Mouse (Mus musculus): ENCODE measurements around the gene Pdlim4. TPM values are rescaled to one million over a fixed set of nuclear protein-coding genes. Genes with fewer than 3 reads are reported as not detected.

Gene Pdlim4
- polyA plus RNA-seq, 1 experiment from 2014 or later, result 3.1 TPM

DNA sequence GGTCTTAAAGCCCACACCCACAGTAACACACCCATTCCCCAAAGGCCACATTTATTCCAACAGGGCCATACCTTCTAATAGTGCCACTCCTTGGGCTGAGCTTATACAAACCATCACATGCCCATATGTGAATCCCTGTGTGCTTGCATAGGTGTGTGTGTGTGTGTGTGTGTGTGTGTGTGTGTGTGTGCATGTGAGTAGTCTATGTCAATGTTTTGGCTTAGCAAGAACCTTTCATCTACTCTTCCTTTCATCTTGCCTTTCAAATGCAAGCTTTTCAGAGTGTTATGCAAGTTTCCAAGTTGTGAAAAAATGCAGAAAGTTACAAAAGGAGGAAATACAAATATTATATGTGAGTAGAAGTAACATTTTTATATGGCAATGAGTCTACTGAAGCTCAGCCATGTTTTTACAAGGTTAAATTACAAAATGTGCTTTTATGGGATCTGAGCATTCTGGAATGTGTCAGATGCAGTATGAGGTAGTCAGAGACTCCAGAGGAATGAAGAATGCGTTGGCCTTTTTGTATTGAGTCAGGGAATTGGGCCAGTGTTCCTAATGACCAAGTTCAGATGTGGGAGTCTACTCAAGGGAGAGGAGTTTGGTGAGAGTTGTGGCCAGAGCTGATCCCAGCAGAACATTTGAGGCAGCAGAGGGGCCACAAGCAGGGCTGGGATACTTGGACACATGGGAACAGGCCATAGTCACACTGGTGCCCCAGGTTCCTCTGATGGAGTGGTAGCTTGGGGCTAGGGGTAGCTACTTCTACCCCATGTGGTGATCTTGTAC is 21.5 kb upstream of the Pdlim4 start:
- no peaks in the 10 kb centered on the region for H3K36me3 ChIP-seq
- no peak overlapping the region for H3K9ac ChIP-seq
- peaks cover 10% of the 10 kb centered on the region; the same call in 1 of the 2 replicates for H3K4me1 ChIP-seq (replicated peaks)
- H3K9me3 ChIP-seq (replicated peaks), result no peaks in the 10 kb centered on the region
- no peak overlapping the region for H3K4me3 ChIP-seq (replicated peaks)
- ATAC-seq (ENCODE audit: low read depth), result no peak
- no peaks in the 10 kb centered on the region for H3K27me3 ChIP-seq
- no peak for DNase-seq
- no peak overlapping the region for H3K27ac ChIP-seq
- 51% methylated on average over 1 of the region's 1 CpGs for WGBS (ENCODE audit: insufficient replicate concordance)
- no peak overlapping the region for H3K4me2 ChIP-seq

DNA sequence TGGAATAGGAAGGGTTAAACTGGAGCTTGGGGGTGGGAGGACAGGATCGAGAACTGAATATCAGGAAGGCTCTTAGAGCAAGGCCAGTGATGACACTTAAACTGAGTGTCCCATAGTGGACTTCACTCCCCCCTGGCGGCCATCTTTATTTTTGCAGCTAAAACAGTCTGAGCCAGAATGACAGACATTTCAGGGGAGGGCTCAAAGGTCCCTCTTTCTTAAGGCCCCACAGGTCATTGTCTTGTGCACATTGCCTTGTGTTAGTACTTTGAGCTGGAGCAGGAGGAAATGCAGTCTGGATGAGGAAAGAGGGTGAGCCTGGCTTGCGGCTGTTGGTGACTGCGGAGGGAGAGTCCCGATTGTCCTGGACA is 20.1 kb upstream of the Pdlim4 start:
- peaks cover 10% of the 10 kb centered on the region; the same call in 1 of the 2 replicates for H3K4me1 ChIP-seq (replicated peaks)
- 55% methylated on average over 5 of the region's 5 CpGs for WGBS (ENCODE audit: insufficient replicate concordance)
- H3K27me3 ChIP-seq, result no peaks in the 10 kb centered on the region
- H3K4me2 ChIP-seq, result no peak overlapping the region
- H3K27ac ChIP-seq, result no peak overlapping the region
- no peaks in the 10 kb centered on the region for H3K36me3 ChIP-seq
- H3K4me3 ChIP-seq (replicated peaks), result no peak overlapping the region
- H3K9me3 ChIP-seq (replicated peaks), result no peaks in the 10 kb centered on the region
- ATAC-seq (ENCODE audit: low read depth) (peak; percentile 43; the same call in 1 of the 2 replicates), DNase-seq (peak; percentile 59)
- H3K9ac ChIP-seq, result no peak overlapping the region

DNA sequence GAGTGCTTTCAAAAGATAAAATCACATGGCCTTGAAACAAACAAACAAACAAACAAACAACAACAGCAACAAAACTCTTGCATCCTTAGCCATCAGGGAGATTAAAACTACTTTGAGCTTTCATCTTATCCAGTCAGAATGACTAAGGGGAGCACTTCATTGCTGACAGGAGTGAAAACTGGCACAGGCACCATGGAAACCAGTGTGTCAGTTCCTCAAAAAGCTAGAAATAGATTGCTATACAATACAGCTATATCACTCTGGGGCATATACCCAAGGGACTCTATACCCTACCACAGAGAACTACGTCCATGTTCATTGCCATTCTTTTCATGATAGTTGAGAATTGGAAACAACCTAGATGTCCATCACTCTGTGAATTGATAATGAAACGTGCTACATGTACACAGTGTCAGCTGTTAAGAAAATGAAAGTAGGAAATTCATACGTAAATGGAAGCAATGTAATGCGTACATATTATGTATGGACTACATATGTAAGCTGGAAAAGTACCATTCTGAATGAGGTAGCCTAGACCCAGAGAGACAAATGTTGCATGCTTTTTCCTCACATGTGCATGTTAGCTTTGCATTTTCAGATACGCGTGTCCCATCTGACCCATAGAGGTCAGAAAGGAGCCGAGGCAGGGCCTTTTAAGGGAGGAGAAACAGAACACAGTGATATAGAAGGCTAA is 19.6 kb upstream of the Pdlim4 start:
- WGBS (ENCODE audit: insufficient replicate concordance), result 72% methylated on average over 7 of the region's 7 CpGs
- no peak overlapping the region for H3K4me3 ChIP-seq (replicated peaks)
- peaks cover 10% of the 10 kb centered on the region; the same call in 1 of the 2 replicates for H3K4me1 ChIP-seq (replicated peaks)
- no peak overlapping the region for H3K9ac ChIP-seq
- DNase-seq, result no peak
- no peaks in the 10 kb centered on the region for H3K9me3 ChIP-seq (replicated peaks)
- H3K36me3 ChIP-seq, result no peaks in the 10 kb centered on the region
- no peak overlapping the region for H3K4me2 ChIP-seq
- no peak for ATAC-seq (ENCODE audit: low read depth)
- H3K27ac ChIP-seq, result no peak overlapping the region
- H3K27me3 ChIP-seq, result no peaks in the 10 kb centered on the region

DNA sequence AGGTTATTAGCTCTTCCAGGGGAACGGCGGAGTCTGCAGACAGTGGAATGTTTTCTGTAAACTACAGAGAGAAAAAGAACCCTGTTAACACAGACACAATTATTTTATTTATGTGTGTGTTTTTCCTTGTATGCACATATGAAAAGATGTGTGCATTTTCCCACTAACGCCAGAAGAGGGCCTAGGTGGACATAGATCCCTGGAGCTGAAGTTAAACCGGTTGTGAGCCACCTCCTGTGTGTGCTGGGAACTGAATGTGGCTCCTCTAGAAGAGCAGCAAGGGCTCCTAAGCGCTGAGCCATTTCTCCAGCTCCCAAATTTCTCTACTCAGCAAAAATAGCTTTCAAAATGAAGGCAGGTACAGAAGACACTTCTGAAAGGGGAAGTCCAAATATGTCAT is 17.0 kb upstream of the Pdlim4 start:
- no peaks in the 10 kb centered on the region for H3K36me3 ChIP-seq
- no peaks in the 10 kb centered on the region for H3K27me3 ChIP-seq
- DNase-seq (no peak), ATAC-seq (ENCODE audit: low read depth) (no peak)
- H3K27ac ChIP-seq, result no peak overlapping the region
- no peaks in the 10 kb centered on the region for H3K9me3 ChIP-seq (replicated peaks)
- 0 out of 2 replicates have a peak, but pooled peaks cover 4% of the 10 kb centered on the region for H3K4me1 ChIP-seq (replicated peaks)
- H3K9ac ChIP-seq, result no peak overlapping the region
- no peak overlapping the region for H3K4me2 ChIP-seq
- WGBS (ENCODE audit: insufficient replicate concordance), result 58% methylated on average over 5 of the region's 5 CpGs
- no peak overlapping the region for H3K4me3 ChIP-seq (replicated peaks)

DNA sequence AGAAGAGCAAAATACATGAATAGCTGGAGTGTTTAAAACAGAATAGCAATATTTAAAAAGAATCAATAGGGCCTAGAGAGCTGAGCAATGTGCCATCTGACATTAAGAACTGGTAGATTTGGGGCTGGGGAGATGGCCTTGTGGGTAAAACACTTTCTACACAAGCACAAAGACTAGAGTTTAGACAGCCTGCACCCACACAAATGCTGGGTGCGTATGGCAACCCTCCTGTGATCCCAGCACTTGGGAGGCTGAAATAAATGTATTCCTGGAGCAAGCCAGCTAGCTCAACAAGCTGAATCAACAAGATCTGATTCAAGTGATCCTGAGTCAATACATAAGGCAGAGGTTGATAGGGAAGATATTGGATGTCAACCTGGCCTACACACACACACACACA is 16.2 kb upstream of the Pdlim4 start:
- ATAC-seq (ENCODE audit: low read depth) (no peak), DNase-seq (no peak)
- Histone ChIP-seq H3K4me2 (no peak overlapping the region), H3K27me3 (no peaks in the 10 kb centered on the region), H3K9me3 (replicated peaks) (no peaks in the 10 kb centered on the region), H3K4me1 (replicated peaks) (0 out of 2 replicates have a peak, but pooled peaks cover 4% of the 10 kb centered on the region), H3K36me3 (no peaks in the 10 kb centered on the region), H3K4me3 (replicated peaks) (no peak overlapping the region), H3K27ac (no peak overlapping the region), H3K9ac (no peak overlapping the region)
- WGBS (ENCODE audit: insufficient replicate concordance), result 75% methylated on average over 1 of the region's 1 CpGs

DNA sequence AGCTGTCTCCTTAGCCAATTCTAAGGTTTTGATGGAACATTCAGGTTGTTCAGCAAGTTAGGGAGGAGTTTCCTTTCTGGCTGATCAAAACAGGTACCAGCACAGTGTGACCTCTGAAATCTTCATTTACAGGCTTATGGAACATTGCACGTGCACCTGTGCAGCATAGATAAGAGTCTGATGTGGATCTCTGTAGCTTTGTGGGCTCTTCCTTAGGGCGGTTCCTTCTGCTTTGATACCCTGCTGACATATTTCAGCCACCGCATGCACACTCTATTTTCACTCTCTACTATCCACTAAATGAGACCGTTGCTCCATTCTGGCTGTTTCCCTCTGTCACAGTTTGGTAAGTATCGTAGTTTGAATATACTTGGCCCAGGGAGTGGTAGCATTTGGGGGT is 13.9 kb upstream of the Pdlim4 start:
- Histone ChIP-seq H3K27ac (no peak overlapping the region), H3K9ac (no peak overlapping the region), H3K27me3 (no peaks in the 10 kb centered on the region), H3K4me1 (replicated peaks) (0 out of 2 replicates have a peak, but pooled peaks cover 4% of the 10 kb centered on the region), H3K4me3 (replicated peaks) (no peak overlapping the region), H3K36me3 (no peaks in the 10 kb centered on the region), H3K9me3 (replicated peaks) (no peaks in the 10 kb centered on the region), H3K4me2 (no peak overlapping the region)
- DNase-seq (no peak), ATAC-seq (ENCODE audit: low read depth) (no peak)
- 54% methylated on average over 5 of the region's 5 CpGs for WGBS (ENCODE audit: insufficient replicate concordance)

DNA sequence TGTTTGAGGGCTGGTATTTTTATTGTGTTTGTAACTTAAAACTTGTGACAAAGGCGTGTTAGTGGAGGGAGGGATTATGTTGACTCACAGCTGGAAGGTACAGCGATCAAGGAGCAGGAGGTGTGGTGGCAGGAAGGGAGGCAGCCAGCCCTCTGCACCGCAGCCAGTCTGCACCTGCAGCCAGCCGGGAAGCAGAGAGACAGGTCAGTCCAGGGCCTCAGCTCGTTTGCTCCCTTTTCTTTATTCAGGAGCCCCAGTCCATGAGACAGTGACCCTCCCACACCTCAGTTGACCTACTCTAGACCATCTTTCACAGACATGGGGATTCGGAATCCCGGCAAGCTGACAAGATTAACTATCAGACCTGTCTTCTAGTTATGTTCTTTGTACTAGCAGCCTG is 11.6 kb upstream of the Pdlim4 start:
- WGBS (ENCODE audit: insufficient replicate concordance), result 37% methylated on average over 7 of the region's 7 CpGs
- DNase-seq, result no peak

DNA sequence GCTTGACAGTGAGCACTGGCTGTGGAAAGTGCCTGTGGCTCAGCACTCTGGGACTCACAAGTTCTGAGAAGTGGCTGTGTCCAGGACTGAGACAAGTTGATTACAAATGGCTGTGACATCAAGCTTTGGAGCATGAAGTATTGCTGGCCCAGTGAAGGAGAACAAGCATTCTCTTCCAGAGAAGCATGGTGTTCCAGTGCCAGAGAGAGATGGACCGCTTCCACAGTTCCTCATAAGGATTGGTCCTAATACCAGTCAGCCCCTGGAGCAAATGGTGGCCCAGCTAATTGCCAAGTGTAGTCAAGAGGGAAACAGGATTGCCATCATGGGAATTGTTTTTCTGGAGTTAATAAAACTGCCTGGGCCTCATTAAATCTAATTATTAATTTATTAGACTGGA is 7.3 kb upstream of the Pdlim4 start:
- H3K9me3 ChIP-seq (replicated peaks), result no peaks in the 10 kb centered on the region
- no peaks in the 10 kb centered on the region for H3K4me1 ChIP-seq (replicated peaks)
- H3K36me3 ChIP-seq, result no peaks in the 10 kb centered on the region
- DNase-seq (no peak), ATAC-seq (ENCODE audit: low read depth) (no peak)
- peaks cover 40% of the 10 kb centered on the region for H3K27me3 ChIP-seq
- H3K27ac ChIP-seq, result no peak overlapping the region
- no peak overlapping the region for H3K4me3 ChIP-seq (replicated peaks)
- 81% methylated on average over 1 of the region's 1 CpGs for WGBS (ENCODE audit: insufficient replicate concordance)
- no peak overlapping the region for H3K4me2 ChIP-seq
- no peak overlapping the region for H3K9ac ChIP-seq

More for the DNA sequence above, 11.6 kb upstream of the Pdlim4 start:
- no peaks in the 10 kb centered on the region for H3K9me3 ChIP-seq (replicated peaks)
- peaks cover 6% of the 10 kb centered on the region; the same call in 1 of the 2 replicates for H3K27me3 ChIP-seq
- H3K4me1 ChIP-seq (replicated peaks), result 0 out of 2 replicates have a peak, but pooled peaks cover 4% of the 10 kb centered on the region
- no peak overlapping the region for H3K9ac ChIP-seq
- no peak for ATAC-seq (ENCODE audit: low read depth)
- H3K4me3 ChIP-seq (replicated peaks), result no peak overlapping the region
- H3K36me3 ChIP-seq, result no peaks in the 10 kb centered on the region
- H3K4me2 ChIP-seq, result no peak overlapping the region
- no peak overlapping the region for H3K27ac ChIP-seq

DNA sequence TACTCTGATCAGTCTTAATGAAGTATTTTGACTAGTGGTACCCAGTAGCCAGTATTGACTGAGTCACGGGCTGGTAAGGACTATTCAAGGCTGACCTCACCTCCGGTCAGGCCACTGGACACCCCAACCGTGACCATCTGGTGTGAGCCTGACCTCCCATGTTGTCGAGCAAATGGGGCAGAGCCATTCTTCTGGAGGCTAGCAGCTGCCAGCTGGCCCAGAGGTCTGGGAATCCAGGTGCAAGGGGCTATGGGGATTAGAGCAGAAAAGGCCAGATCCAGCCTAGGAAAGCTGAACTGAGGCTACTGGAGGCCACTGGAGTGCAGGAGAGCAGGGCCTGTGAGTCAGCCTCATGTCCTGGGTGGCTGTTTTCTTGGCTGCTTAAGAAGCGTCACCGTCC is 6.5 kb upstream of the Pdlim4 start:
- H3K27me3 ChIP-seq, result peaks cover 48% of the 10 kb centered on the region
- 75% methylated on average over 6 of the region's 6 CpGs for WGBS (ENCODE audit: insufficient replicate concordance)
- H3K9ac ChIP-seq, result no peak overlapping the region
- H3K4me1 ChIP-seq (replicated peaks), result no peaks in the 10 kb centered on the region
- DNase-seq (no peak), ATAC-seq (ENCODE audit: low read depth) (no peak)
- no peaks in the 10 kb centered on the region for H3K36me3 ChIP-seq
- no peak overlapping the region for H3K4me3 ChIP-seq (replicated peaks)
- H3K4me2 ChIP-seq, result no peak overlapping the region
- no peaks in the 10 kb centered on the region for H3K9me3 ChIP-seq (replicated peaks)
- H3K27ac ChIP-seq, result no peak overlapping the region

DNA sequence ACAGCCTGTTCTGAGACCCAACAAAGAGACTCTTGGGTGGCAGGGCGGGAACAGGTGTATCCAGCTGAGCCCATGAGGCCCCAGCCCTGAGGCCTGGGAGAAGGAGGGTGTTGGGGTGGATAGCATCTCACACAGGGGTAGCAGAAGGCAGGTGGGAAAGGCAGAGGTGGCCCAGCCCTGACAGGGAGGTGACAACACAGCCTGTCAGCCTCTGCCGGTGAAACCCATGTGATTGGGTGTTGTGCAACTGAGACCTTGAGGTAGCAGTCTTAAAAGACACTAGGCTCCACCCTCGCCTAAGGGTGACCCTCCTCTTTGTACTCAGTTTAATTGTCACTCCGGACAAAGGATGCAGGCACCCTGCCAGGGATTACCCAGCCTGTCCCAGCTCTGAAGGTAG is 4.5 kb upstream of the Pdlim4 start:
- Histone ChIP-seq H3K36me3 (no peaks in the 10 kb centered on the region), H3K9me3 (replicated peaks) (no peaks in the 10 kb centered on the region), H3K9ac (no peak overlapping the region), H3K4me1 (replicated peaks) (peaks cover 4% of the 10 kb centered on the region; the same call in 1 of the 2 replicates), H3K4me3 (replicated peaks) (no peak overlapping the region), H3K27ac (no peak overlapping the region), H3K27me3 (peaks cover 68% of the 10 kb centered on the region), H3K4me2 (no peak overlapping the region)
- 27% methylated on average over 4 of the region's 4 CpGs for WGBS (ENCODE audit: insufficient replicate concordance)
- DNase-seq (no peak), ATAC-seq (ENCODE audit: low read depth) (no peak)

DNA sequence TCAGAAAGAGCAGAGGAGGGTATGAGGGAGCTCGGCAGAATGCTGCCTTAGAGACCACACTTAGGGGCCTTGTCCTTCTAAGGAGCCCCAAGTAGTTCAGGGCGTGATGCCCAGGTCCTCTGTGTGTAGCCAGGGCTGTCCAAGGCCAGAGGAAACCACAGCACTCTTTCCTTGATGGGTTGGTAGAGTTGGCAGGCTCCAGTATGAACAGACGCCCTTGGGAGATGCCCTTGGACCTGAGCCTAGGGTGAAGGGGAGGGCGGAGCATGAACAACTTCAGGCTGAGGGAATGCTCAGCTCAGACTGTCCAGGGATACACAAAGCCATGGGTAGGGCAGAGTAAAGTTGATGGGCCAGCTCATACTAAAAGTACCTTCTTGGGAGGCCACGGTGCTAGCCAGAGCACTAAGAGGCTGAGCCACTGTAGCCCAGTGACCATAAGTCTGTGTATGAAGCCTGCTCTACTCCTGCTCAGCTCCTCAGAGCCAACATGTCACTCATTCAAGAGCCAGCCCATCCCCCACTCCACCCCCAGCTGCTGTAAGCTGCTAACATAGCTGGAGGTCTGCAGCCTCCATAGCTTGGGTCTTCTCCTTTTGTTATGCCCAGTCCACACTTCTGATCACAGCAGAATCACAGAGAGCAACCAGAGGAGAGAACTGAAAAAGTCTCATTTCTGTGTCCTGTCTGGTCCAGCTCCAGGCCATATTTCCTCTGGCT is 3.1 kb upstream of the Pdlim4 start:
- Histone ChIP-seq H3K27me3 (peaks cover 82% of the 10 kb centered on the region), H3K4me2 (no peak overlapping the region), H3K4me3 (replicated peaks) (no peak overlapping the region), H3K9ac (no peak overlapping the region), H3K4me1 (replicated peaks) (peaks cover 6% of the 10 kb centered on the region; the same call in 1 of the 2 replicates), H3K9me3 (replicated peaks) (no peaks in the 10 kb centered on the region), H3K36me3 (no peaks in the 10 kb centered on the region), H3K27ac (no peak overlapping the region)
- ATAC-seq (ENCODE audit: low read depth) (no peak), DNase-seq (no peak)
- WGBS (ENCODE audit: insufficient replicate concordance), result 65% methylated on average over 5 of the region's 5 CpGs
